Mouse (Mus musculus): Measurements from ENCODE around the gene Phpt1. TPM values are rescaled to one million over a fixed set of nuclear protein-coding genes. Genes with fewer than 3 reads are reported as not detected.

Phpt1 gene
- polyA plus RNA-seq, 1 experiment, result 94.2 TPM

DNA sequence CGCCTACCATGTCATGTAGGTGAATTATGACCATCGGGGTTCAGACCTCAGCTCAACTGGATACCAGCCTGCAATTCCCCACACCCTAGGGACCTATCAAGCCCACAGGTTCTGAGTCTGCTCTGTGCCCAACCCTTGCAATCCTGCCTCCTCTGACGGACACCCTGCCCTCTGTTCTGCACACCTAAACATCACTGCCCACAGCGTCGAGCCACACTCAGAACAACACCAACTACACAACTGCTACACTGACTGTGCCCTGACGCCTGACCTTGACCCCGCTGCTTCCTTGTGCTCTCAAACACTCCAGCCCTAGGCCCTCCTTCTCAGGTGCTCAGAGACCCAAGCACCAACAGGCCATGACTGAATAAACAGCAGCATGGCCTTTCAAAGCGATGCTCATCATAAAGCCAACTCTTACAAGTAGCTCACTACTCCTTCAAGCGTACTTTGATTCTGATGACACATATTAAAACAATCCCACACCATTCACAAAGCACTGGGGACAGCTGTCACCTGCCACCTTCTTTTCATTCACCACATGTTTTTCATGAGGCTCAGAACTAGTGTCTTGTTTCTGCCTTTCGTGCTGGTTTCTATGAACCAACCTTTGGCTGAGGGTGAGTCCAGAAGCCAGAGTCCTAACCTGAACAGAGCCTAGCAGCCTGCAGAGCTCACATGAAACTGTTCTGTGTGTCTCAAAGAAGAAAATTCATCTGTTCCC is 33.2 kb downstream of the Phpt1 start:
- peaks cover 86% of the 10 kb centered on the region for H3K79me3 ChIP-seq (ENCODE audit: low read depth)
- H3K27me3 ChIP-seq (ENCODE audit: control insufficient read depth, insufficient read depth, insufficient read length), result no peaks in the 10 kb centered on the region
- TF ChIP-seq MYOD1 (IDR thresholded peaks at IDR 0.05; ENCODE audit: control insufficient read depth, insufficient read length, low read depth), result peak; percentile 66
- no peak for TF ChIP-seq MYOG (IDR thresholded peaks at IDR 0.05; ENCODE audit: control insufficient read depth, extremely low read depth, insufficient read length)
- TF ChIP-seq USF1 (IDR thresholded peaks at IDR 0.05; ENCODE audit: low read depth), result no peak
- no peak overlapping the region for H3K4me3 ChIP-seq (ENCODE audit: insufficient read depth, poor library complexity, severe bottlenecking)
- no peak overlapping the region for H3ac ChIP-seq (ENCODE audit: control insufficient read depth, insufficient read length, low read depth)
- H3K36me3 ChIP-seq (ENCODE audit: control insufficient read depth, insufficient read depth), result peaks cover 43% of the 10 kb centered on the region
- H3K79me2 ChIP-seq (ENCODE audit: control insufficient read depth, insufficient read depth), result peaks cover 97% of the 10 kb centered on the region

DNA sequence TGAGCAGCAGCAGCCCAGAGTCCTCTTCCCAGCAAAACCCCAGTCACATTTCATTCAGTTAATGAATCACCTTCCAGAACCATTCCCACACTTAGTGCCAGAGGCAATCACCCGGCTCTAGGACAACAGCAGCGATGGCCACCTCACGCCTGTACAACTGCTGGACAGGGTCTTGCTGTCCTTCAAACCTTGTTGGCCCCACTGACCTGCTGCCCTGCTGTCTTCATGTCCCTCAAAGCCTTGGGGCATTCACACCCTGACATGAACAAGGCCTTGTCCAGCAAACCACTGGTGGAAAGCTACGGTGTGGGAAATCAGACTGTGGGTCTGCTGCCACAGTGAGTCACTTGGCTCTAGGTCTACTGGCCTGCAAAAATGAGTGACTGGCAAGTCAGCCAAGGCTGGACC is 34.5 kb downstream of the Phpt1 start:
- Histone ChIP-seq H3K36me3 (ENCODE audit: control insufficient read depth, insufficient read depth) (peaks cover 56% of the 10 kb centered on the region), H3K79me2 (ENCODE audit: control insufficient read depth, insufficient read depth) (peaks cover 98% of the 10 kb centered on the region), H3K27me3 (ENCODE audit: control insufficient read depth, insufficient read depth, insufficient read length) (no peaks in the 10 kb centered on the region), H3K79me3 (ENCODE audit: low read depth) (peaks cover 78% of the 10 kb centered on the region), H3K4me3 (ENCODE audit: insufficient read depth, poor library complexity, severe bottlenecking) (no peak overlapping the region), H3ac (ENCODE audit: control insufficient read depth, insufficient read length, low read depth) (no peak overlapping the region)
- TF ChIP-seq FOSL1 (IDR thresholded peaks at IDR 0.05; ENCODE audit: insufficient read depth, low read length, poor library complexity, severe bottlenecking) (no peak), MAX (IDR thresholded peaks at IDR 0.05) (no peak), MYOD1 (IDR thresholded peaks at IDR 0.05; ENCODE audit: control insufficient read depth, insufficient read length, low read depth) (no peak), MYOG (IDR thresholded peaks at IDR 0.05; ENCODE audit: control insufficient read depth, extremely low read depth, insufficient read length) (no peak), CTCF (IDR thresholded peaks at IDR 0.05; ENCODE audit: control insufficient read depth, insufficient read depth, insufficient read length) (no peak), CEBPB (IDR thresholded peaks at IDR 0.05; ENCODE audit: low read depth) (no peak), USF1 (IDR thresholded peaks at IDR 0.05; ENCODE audit: low read depth) (no peak)

DNA sequence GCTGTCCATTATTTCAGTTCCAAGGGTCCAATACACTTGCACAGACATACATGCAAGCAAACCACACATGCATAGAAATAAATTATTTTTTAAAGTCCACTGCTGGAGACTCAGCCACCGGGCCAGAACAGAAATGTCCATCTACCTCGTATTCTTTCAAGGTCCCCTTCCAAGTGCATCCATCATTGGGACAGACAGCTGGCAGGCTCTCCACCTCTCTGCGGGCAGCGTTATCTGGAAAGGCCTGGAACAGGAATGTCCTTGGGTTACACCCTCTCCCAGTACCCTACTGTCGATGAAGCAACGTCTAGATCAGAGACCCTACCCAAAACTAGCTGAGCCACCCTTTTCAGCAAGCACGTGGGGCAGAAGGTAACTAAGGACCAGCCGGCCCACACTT is 38.5 kb downstream of the Phpt1 start:
- Histone ChIP-seq H3K36me3 (ENCODE audit: control insufficient read depth, insufficient read depth) (peaks cover 71% of the 10 kb centered on the region), H3K27me3 (ENCODE audit: control insufficient read depth, insufficient read depth, insufficient read length) (no peaks in the 10 kb centered on the region), H3K4me3 (ENCODE audit: insufficient read depth, poor library complexity, severe bottlenecking) (no peak overlapping the region), H3K79me2 (ENCODE audit: control insufficient read depth, insufficient read depth) (peaks cover 81% of the 10 kb centered on the region), H3ac (ENCODE audit: control insufficient read depth, insufficient read length, low read depth) (no peak overlapping the region), H3K79me3 (ENCODE audit: low read depth) (peaks cover 55% of the 10 kb centered on the region)
- TF ChIP-seq USF1 (IDR thresholded peaks at IDR 0.05; ENCODE audit: low read depth) (no peak), MAX (IDR thresholded peaks at IDR 0.05) (no peak), CTCF (IDR thresholded peaks at IDR 0.05; ENCODE audit: control insufficient read depth, insufficient read depth, insufficient read length) (no peak), FOSL1 (IDR thresholded peaks at IDR 0.05; ENCODE audit: insufficient read depth, low read length, poor library complexity, severe bottlenecking) (no peak), MYOG (IDR thresholded peaks at IDR 0.05; ENCODE audit: control insufficient read depth, extremely low read depth, insufficient read length) (no peak), CEBPB (IDR thresholded peaks at IDR 0.05; ENCODE audit: low read depth) (no peak), MYOD1 (IDR thresholded peaks at IDR 0.05; ENCODE audit: control insufficient read depth, insufficient read length, low read depth) (no peak)

DNA sequence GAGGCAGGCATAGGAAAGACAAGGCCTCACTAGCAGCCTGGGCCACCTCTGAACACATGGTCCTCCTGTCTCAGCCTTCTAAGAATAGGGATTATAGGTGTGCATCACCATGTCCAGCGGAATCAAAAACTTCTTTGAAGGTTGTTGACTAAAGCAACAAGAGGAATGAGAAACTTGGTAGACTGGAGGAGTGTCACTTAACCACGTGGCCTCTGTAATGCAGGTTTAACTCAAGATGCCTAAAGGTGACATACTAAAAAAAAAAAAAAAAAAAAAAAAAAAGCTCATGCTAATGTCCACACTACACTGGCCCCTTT is 40.2 kb downstream of the Phpt1 start:
- Histone ChIP-seq H3K79me2 (ENCODE audit: control insufficient read depth, insufficient read depth) (peaks cover 73% of the 10 kb centered on the region), H3K79me3 (ENCODE audit: low read depth) (peaks cover 45% of the 10 kb centered on the region), H3ac (ENCODE audit: control insufficient read depth, insufficient read length, low read depth) (no peak overlapping the region), H3K4me3 (ENCODE audit: insufficient read depth, poor library complexity, severe bottlenecking) (no peak overlapping the region), H3K27me3 (ENCODE audit: control insufficient read depth, insufficient read depth, insufficient read length) (no peaks in the 10 kb centered on the region), H3K36me3 (ENCODE audit: control insufficient read depth, insufficient read depth) (peaks cover 88% of the 10 kb centered on the region)
- TF ChIP-seq CEBPB (IDR thresholded peaks at IDR 0.05; ENCODE audit: low read depth) (no peak), CTCF (IDR thresholded peaks at IDR 0.05; ENCODE audit: control insufficient read depth, insufficient read depth, insufficient read length) (no peak), MYOG (IDR thresholded peaks at IDR 0.05; ENCODE audit: control insufficient read depth, extremely low read depth, insufficient read length) (no peak), MYOD1 (IDR thresholded peaks at IDR 0.05; ENCODE audit: control insufficient read depth, insufficient read length, low read depth) (no peak), MAX (IDR thresholded peaks at IDR 0.05) (no peak), FOSL1 (IDR thresholded peaks at IDR 0.05; ENCODE audit: insufficient read depth, low read length, poor library complexity, severe bottlenecking) (no peak), USF1 (IDR thresholded peaks at IDR 0.05; ENCODE audit: low read depth) (no peak)

DNA sequence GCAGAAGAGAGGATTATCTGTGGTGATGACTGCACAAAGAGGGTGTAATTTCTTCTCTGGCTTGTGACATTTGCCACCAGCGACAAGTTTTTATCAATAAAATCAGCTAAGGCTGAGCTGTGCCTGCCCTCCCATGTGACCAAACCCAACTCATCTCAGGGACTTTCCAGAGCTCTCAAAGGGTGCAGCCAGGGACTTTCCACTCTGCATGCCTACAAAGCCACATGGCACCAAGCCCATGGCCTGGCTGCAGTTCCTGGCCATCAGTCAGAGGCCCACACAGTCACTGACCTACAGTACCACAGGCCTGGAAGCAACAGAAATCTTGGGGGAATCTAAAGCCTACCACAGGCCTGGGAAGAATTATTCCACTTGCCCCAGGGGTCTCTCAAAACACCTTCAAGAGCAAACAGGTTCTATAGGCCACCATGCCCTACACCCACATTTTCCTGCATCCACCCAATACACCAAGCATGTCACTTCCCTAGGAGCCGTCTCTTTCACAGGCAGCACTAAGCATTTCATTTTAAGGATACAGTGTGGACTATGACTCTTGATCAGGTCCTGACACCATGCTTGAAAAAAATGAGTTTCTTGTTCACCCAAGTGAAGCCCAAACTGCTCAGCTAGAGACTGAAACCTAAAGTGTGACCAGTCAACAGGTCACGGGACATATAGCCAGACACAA is 40.7 kb downstream of the Phpt1 start:
- Histone ChIP-seq H3K79me3 (ENCODE audit: low read depth) (peaks cover 40% of the 10 kb centered on the region), H3K4me3 (ENCODE audit: insufficient read depth, poor library complexity, severe bottlenecking) (no peak overlapping the region), H3K27me3 (ENCODE audit: control insufficient read depth, insufficient read depth, insufficient read length) (no peaks in the 10 kb centered on the region), H3ac (ENCODE audit: control insufficient read depth, insufficient read length, low read depth) (no peak overlapping the region), H3K79me2 (ENCODE audit: control insufficient read depth, insufficient read depth) (peaks cover 68% of the 10 kb centered on the region), H3K36me3 (ENCODE audit: control insufficient read depth, insufficient read depth) (peaks cover 89% of the 10 kb centered on the region)
- TF ChIP-seq MAX (IDR thresholded peaks at IDR 0.05) (peak; percentile 88), USF1 (IDR thresholded peaks at IDR 0.05; ENCODE audit: low read depth) (peak; percentile 93), CEBPB (IDR thresholded peaks at IDR 0.05; ENCODE audit: low read depth) (no peak)

DNA sequence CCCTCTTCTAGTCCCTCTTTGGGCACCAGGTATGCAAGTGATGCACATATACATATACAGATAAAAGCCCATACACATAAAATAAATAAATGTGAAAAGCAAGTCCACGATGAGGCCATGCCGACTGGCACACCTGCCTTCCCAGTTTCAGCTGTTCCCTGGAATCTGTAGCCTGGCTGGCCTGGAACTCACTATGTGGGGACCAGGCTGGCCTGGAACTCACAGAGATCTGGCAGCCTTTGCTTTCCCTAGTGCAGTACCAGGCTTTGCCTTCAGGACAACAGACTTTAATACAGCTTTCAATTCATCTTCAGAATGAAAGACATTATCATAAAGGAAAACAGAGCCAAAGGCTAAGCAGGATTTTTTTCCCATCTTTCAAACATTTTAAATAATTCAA is 41.3 kb downstream of the Phpt1 start:
- Histone ChIP-seq H3ac (ENCODE audit: control insufficient read depth, insufficient read length, low read depth) (no peak overlapping the region), H3K4me3 (ENCODE audit: insufficient read depth, poor library complexity, severe bottlenecking) (no peak overlapping the region), H3K79me2 (ENCODE audit: control insufficient read depth, insufficient read depth) (peaks cover 62% of the 10 kb centered on the region), H3K79me3 (ENCODE audit: low read depth) (peaks cover 34% of the 10 kb centered on the region), H3K36me3 (ENCODE audit: control insufficient read depth, insufficient read depth) (peaks cover 89% of the 10 kb centered on the region), H3K27me3 (ENCODE audit: control insufficient read depth, insufficient read depth, insufficient read length) (no peaks in the 10 kb centered on the region)
- TF ChIP-seq MYOD1 (IDR thresholded peaks at IDR 0.05; ENCODE audit: control insufficient read depth, insufficient read length, low read depth) (no peak), FOSL1 (IDR thresholded peaks at IDR 0.05; ENCODE audit: insufficient read depth, low read length, poor library complexity, severe bottlenecking) (no peak), MYOG (IDR thresholded peaks at IDR 0.05; ENCODE audit: control insufficient read depth, extremely low read depth, insufficient read length) (no peak), MAX (IDR thresholded peaks at IDR 0.05) (no peak), CTCF (IDR thresholded peaks at IDR 0.05; ENCODE audit: control insufficient read depth, insufficient read depth, insufficient read length) (no peak), USF1 (IDR thresholded peaks at IDR 0.05; ENCODE audit: low read depth) (no peak), CEBPB (IDR thresholded peaks at IDR 0.05; ENCODE audit: low read depth) (no peak)
